ENCODE assay signal across 24 mouse cellular contexts in genomic region chr1:152820911-152821695, GRCm38 (mm10). TPM values are rescaled to one million over a fixed set of nuclear protein-coding genes. Genes with fewer than 3 reads are reported as not detected.
DNase-seq lines count a peak whose midpoint lies in the region; TF ChIP-seq lines count a peak whose summit lies in the region.
"Had no signal": no experiment of that assay in that cellular context is flagged by ENCODE, and none has a peak within 500 bp of the region (broad histone marks: within the 10 kb centered on the region; RNA-seq: fewer than 3 reads in every experiment).

No protein-coding gene starts in this region.

- no peak for TF ChIP-seq CTCF in gastrocnemius, adult 2 months (IDR thresholded peaks at IDR 0.05)

- intact Hi-C loops in gastrocnemius, adult 2 months (cut with DNase I) = no loop called here

- H3K4me3 ChIP-seq in gastrocnemius, adult 2 months = no peak overlapping the region
- H3K4me3 ChIP-seq: forebrain, embryonic 12.5 days; forebrain, embryonic 15.5 days; heart, embryonic 12.5 days; heart, embryonic 15.5 days had no signal

- H3K27ac ChIP-seq in gastrocnemius, adult 2 months = 0 out of 2 replicates have a peak overlapping the region, but pooled peaks have one; percentile 12
- H3K27ac ChIP-seq: forebrain, embryonic 12.5 days; forebrain, embryonic 15.5 days; heart, embryonic 15.5 days; hindbrain, embryonic 14.5 days; hindbrain, postnatal 0 days had no signal

- DNase-seq in gastrocnemius, adult 2 months = no peak
- no peak for DNase-seq in gastrocnemius, adult 18-20 months (ENCODE audit: low spot score)
- DNase-seq in 3T3-L1 (ENCODE audit: low read depth, low spot score) (peak; percentile 67), adipocyte (ENCODE audit: low spot score) (peak; percentile 65)
- DNase-seq in Muller cell, postnatal 12 days (ENCODE audit: inconsistent ontology term) = peak; percentile 84
- DNase-seq in thymus, postnatal 10 days (ENCODE audit: low spot score in 2 of 2) = no peak
- no peak for DNase-seq in embryo, embryonic 11 days
- no peak for DNase-seq in spleen, postnatal 14 days (ENCODE audit: low spot score in 2 of 2)
- DNase-seq: adrenal gland, postnatal 25 days; cerebellum, adult 11-12 months; cerebellum, adult 8-10 months; cerebellum, postnatal 10 days; cerebellum, postnatal 36 days; gastrocnemius, postnatal 14 days; heart, adult 18-20 months; heart, postnatal 10 days; heart, postnatal 4 days; kidney, adult 18-20 months had no signal

RNA-seq across cellular contexts. Expression of gene Ncf2, which starts 21.1 kb away (rescaled TPM):
- under 1 TPM; 0.67 to 0.87 TPM for total RNA-seq in gastrocnemius, adult 2 months (2021)
- under 1 TPM; 0.50 to 0.93 TPM for total RNA-seq in gastrocnemius, adult 18-20 months (2021)

RNA-seq across cellular contexts. Expression of gene Arpc5, which starts 54.8 kb away (rescaled TPM):
- 10 to 100 TPM in 1 of 2 experiments, 1 to 10 TPM in 1; 9.4 to 11.5 TPM for total RNA-seq in gastrocnemius, adult 2 months (2021)
- 10 to 100 TPM in 1 of 2 experiments, 1 to 10 TPM in 1; 7.8 to 11.7 TPM for total RNA-seq in gastrocnemius, adult 18-20 months (2021)

RNA-seq across cellular contexts. Expression of gene Rgl1, which starts 55.0 kb away (rescaled TPM):
- total RNA-seq in gastrocnemius, adult 2 months (2021) = 10 to 100 TPM in 1 of 2 experiments, 1 to 10 TPM in 1; 9.7 to 10.2 TPM
- total RNA-seq in gastrocnemius, adult 18-20 months (2021) = 1 to 10 TPM; 4.9 to 7.8 TPM

Comparison
In these comparisons a context has a peak if more than half of its experiments do, and no peak if none do; other contexts are left out.
1. DNase-seq: peak in 3T3-L1 (single experiment), Muller cell, postnatal 12 days (single experiment) and adipocyte (single experiment); none in gastrocnemius, adult 2 months (single experiment), gastrocnemius, adult 18-20 months (single experiment), thymus, postnatal 10 days (0 of 2), embryo, embryonic 11 days (single experiment) and spleen, postnatal 14 days (0 of 2).